Mouse (Mus musculus) hindbrain, embryonic 15.5 days (tissue): ENCODE data around the gene Nle1. TPM values are rescaled to one million over a fixed set of nuclear protein-coding genes. Genes with fewer than 3 reads are reported as not detected.
"Not testable (repeated sequence)": the region's sequence is repeated elsewhere in the genome, so short reads cannot be mapped to it uniquely, and the experiment has no call there.

ENCODE experiments used
- ATAC-seq: fragments of 200-750 bp; cut with Nextera tagmentation; 2 replicates; pipeline ENCODE4 v1.8.0; 2017; ENCODE audit warnings: low read depth, moderate number of reproducible peaks, moderate TSS enrichment; ENCODE audit not compliant: low FRiP score
- H3K27ac ChIP-seq: fragments of 300-500 bp; sonication (generic); replicated peaks from 2 replicates; pipeline ENCODE4 v1.5.1; 2015; ENCODE audit warnings: mild to moderate bottlenecking, inconsistent platforms
- H3K27me3 ChIP-seq: fragments of 300-500 bp; sonication (generic); 2 replicates; pipeline ENCODE4 v1.6.1; 2015; ENCODE audit warnings: control low read depth, inconsistent platforms
- H3K36me3 ChIP-seq: fragments of 300-500 bp; sonication (generic); 2 replicates; pipeline ENCODE4 v1.6.1; 2015; ENCODE audit warnings: control low read depth, inconsistent platforms
- H3K4me1 ChIP-seq: fragments of 300-500 bp; sonication (generic); replicated peaks from 2 replicates; pipeline ENCODE4 v1.6.1; 2015; ENCODE audit warnings: control low read depth, inconsistent platforms
- H3K4me2 ChIP-seq: fragments of 300-500 bp; sonication (generic); 2 replicates; pipeline ENCODE4 v1.6.1; 2015; ENCODE audit warnings: moderate library complexity, mild to moderate bottlenecking, inconsistent platforms
- H3K4me3 ChIP-seq: fragments of 300-500 bp; sonication (generic); 2 replicates; pipeline ENCODE4 v1.5.1; 2015; ENCODE audit warnings: mild to moderate bottlenecking, inconsistent platforms
- H3K9ac ChIP-seq: fragments of 300-500 bp; sonication (generic); 2 replicates; pipeline ENCODE4 v1.6.1; 2015; ENCODE audit warnings: inconsistent platforms
- H3K9me3 ChIP-seq: fragments of 300-500 bp; sonication (generic); 2 replicates; pipeline ENCODE4 v1.6.1; 2016; ENCODE audit warnings: control low read depth, inconsistent platforms
- WGBS: fragments of 180-500 bp; shearing (Covaris S2); methylation state at CpG from one replicate; pipeline ENCODE4 v1.1.7; 2015; 5-methylcytosine and 5-hydroxymethylcytosine counted together
- polyA plus RNA-seq: library from polyadenylated mRNA; unstranded; fragments of >200 nt; fragmentation: Nextera tagmentation; extraction: Ambion mirVana; gene quantifications from 2 replicates; pipeline ENCODE4 v1.2.1, GENCODE M21; 2015

Nle1 gene
- polyA plus RNA-seq, 1 experiment from 2014 or later, result 34.4 TPM

GRCm38 (mm10) chr11:82933186-82933585 is 25.0 kb upstream of the Nle1 start:
- Histone ChIP-seq H3K9me3 (no peaks in the 10 kb centered on the region), H3K36me3 (no peaks in the 10 kb centered on the region), H3K4me2 (peak overlapping the region; percentile 99), H3K4me3 (peak overlapping the region; percentile 50), H3K9ac (no peak overlapping the region), H3K27me3 (peaks cover 50% of the 10 kb centered on the region), H3K27ac (no peak overlapping the region), H3K4me1 (peaks cover 16% of the 10 kb centered on the region)
- 1% methylated on average over 29 of the region's 29 CpGs for WGBS
- no peak for ATAC-seq

GRCm38 (mm10) chr11:82931671-82932450 is 23.6 kb upstream of the Nle1 start:
- WGBS, result under 1% methylated on average over 112 of the region's 119 CpGs
- not testable (repeated sequence) for H3K27ac ChIP-seq, ATAC-seq, H3K9me3 ChIP-seq, H3K36me3 ChIP-seq
- peak overlapping the region; percentile 99 for H3K4me2 ChIP-seq
- peak overlapping the region; percentile 50 for H3K4me3 ChIP-seq
- peak overlapping the region; percentile 33; the same call in 1 of the 2 replicates for H3K9ac ChIP-seq
- peaks cover 53% of the 10 kb centered on the region for H3K27me3 ChIP-seq
- peaks cover 16% of the 10 kb centered on the region for H3K4me1 ChIP-seq

- H3K27ac ChIP-seq, ATAC-seq, H3K36me3 ChIP-seq, H3K9me3 ChIP-seq: not testable (repeated sequence)
- peaks cover 16% of the 10 kb centered on the region for H3K4me1 ChIP-seq
- peak overlapping the region; percentile 50 for H3K4me3 ChIP-seq
- peak overlapping the region; percentile 33; the same call in 1 of the 2 replicates for H3K9ac ChIP-seq
- H3K4me2 ChIP-seq, result peak overlapping the region; percentile 99
- WGBS, result under 1% methylated on average over 51 of the region's 63 CpGs
- peaks cover 46% of the 10 kb centered on the region for H3K27me3 ChIP-seq
These were observed 22.9 kb upstream of the Nle1 start for GRCm38 (mm10) chr11:82931161-82931560.

- H3K36me3 ChIP-seq, ATAC-seq, H3K9me3 ChIP-seq, H3K27ac ChIP-seq: not testable (repeated sequence)
- peak overlapping the region; percentile 99 for H3K4me2 ChIP-seq
- peaks cover 16% of the 10 kb centered on the region for H3K4me1 ChIP-seq
- H3K4me3 ChIP-seq, result peak overlapping the region; percentile 50
- peaks cover 39% of the 10 kb centered on the region for H3K27me3 ChIP-seq
- under 1% methylated on average over 82 of the region's 85 CpGs for WGBS
- peak overlapping the region; percentile 27; the same call in 1 of the 2 replicates for H3K9ac ChIP-seq
These were observed 22.3 kb upstream of the Nle1 start for GRCm38 (mm10) chr11:82930391-82930955.

GRCm38 (mm10) chr11:82929633-82929950 is 21.4 kb upstream of the Nle1 start:
- H3K4me3 ChIP-seq, result no peak overlapping the region
- no peak overlapping the region for H3K9ac ChIP-seq
- WGBS, result 51% methylated on average over 3 of the region's 3 CpGs
- H3K27ac ChIP-seq, result no peak overlapping the region
- ATAC-seq, result no peak
- peak overlapping the region; percentile 99 for H3K4me2 ChIP-seq
- H3K27me3 ChIP-seq, result peaks cover 36% of the 10 kb centered on the region
- peaks cover 16% of the 10 kb centered on the region for H3K4me1 ChIP-seq
- H3K36me3 ChIP-seq, result no peaks in the 10 kb centered on the region
- H3K9me3 ChIP-seq, result no peaks in the 10 kb centered on the region

GRCm38 (mm10) chr11:82928897-82929632 is 20.9 kb upstream of the Nle1 start:
- no peak overlapping the region for H3K4me2 ChIP-seq
- ATAC-seq, result no peak
- no peak overlapping the region for H3K9ac ChIP-seq
- H3K27me3 ChIP-seq, result peaks cover 30% of the 10 kb centered on the region
- H3K36me3 ChIP-seq, result no peaks in the 10 kb centered on the region
- H3K27ac ChIP-seq, result no peak overlapping the region
- no peaks in the 10 kb centered on the region for H3K9me3 ChIP-seq
- WGBS, result 30% methylated on average over 20 of the region's 20 CpGs
- H3K4me1 ChIP-seq, result peaks cover 16% of the 10 kb centered on the region
- H3K4me3 ChIP-seq, result no peak overlapping the region

- H3K27me3 ChIP-seq, result peaks cover 14% of the 10 kb centered on the region
- WGBS, result 87% methylated on average over 6 of the region's 6 CpGs
These were observed 15.7 kb upstream of the Nle1 start for GRCm38 (mm10) chr11:82923910-82924309.

GRCm38 (mm10) chr11:82921691-82922090 is 13.5 kb upstream of the Nle1 start:
- Histone ChIP-seq H3K27ac (no peak overlapping the region), H3K4me2 (no peak overlapping the region), H3K27me3 (peaks cover 10% of the 10 kb centered on the region; the same call in 1 of the 2 replicates), H3K4me3 (no peak overlapping the region), H3K4me1 (no peaks in the 10 kb centered on the region), H3K36me3 (no peaks in the 10 kb centered on the region), H3K9me3 (no peaks in the 10 kb centered on the region), H3K9ac (no peak overlapping the region)
- WGBS, result 81% methylated on average over 4 of the region's 4 CpGs
- no peak for ATAC-seq

More at GRCm38 (mm10) chr11:82923910-82924309, 15.7 kb upstream of the Nle1 start:
- not testable (repeated sequence) for H3K4me3 ChIP-seq, H3K4me1 ChIP-seq, H3K9ac ChIP-seq, ATAC-seq, H3K27ac ChIP-seq, H3K36me3 ChIP-seq, H3K9me3 ChIP-seq, H3K4me2 ChIP-seq

- Histone ChIP-seq H3K27me3 (peaks cover 10% of the 10 kb centered on the region; the same call in 1 of the 2 replicates), H3K4me2 (no peak overlapping the region), H3K4me3 (no peak overlapping the region), H3K9me3 (no peaks in the 10 kb centered on the region), H3K9ac (no peak overlapping the region), H3K27ac (no peak overlapping the region), H3K4me1 (no peaks in the 10 kb centered on the region), H3K36me3 (no peaks in the 10 kb centered on the region)
- no peak for ATAC-seq
- 72% methylated on average over 10 of the region's 10 CpGs for WGBS
These were observed 12.6 kb upstream of the Nle1 start for GRCm38 (mm10) chr11:82920768-82921167.

- H3K36me3 ChIP-seq, result no peaks in the 10 kb centered on the region
- ATAC-seq, result peak; percentile 68
- H3K27me3 ChIP-seq, result peaks cover 7% of the 10 kb centered on the region; the same call in 1 of the 2 replicates
- WGBS, result 10% methylated on average over 16 of the region's 16 CpGs
- H3K27ac ChIP-seq, result no peak overlapping the region
- no peak overlapping the region for H3K4me3 ChIP-seq
- H3K4me2 ChIP-seq, result peak overlapping the region; percentile 49
- H3K9me3 ChIP-seq, result no peaks in the 10 kb centered on the region
- H3K9ac ChIP-seq, result no peak overlapping the region
- no peaks in the 10 kb centered on the region for H3K4me1 ChIP-seq
These were observed 6.6 kb upstream of the Nle1 start for GRCm38 (mm10) chr11:82914711-82915352.

- Histone ChIP-seq H3K36me3 (no peaks in the 10 kb centered on the region), H3K27me3 (no peaks in the 10 kb centered on the region), H3K4me1 (peaks cover 12% of the 10 kb centered on the region), H3K9me3 (no peaks in the 10 kb centered on the region), H3K9ac (no peak overlapping the region), H3K4me3 (no peak overlapping the region), H3K27ac (no peak overlapping the region), H3K4me2 (no peak overlapping the region)
- ATAC-seq, result no peak
- WGBS, result 81% methylated on average over 11 of the region's 11 CpGs
These were observed 2.6 kb upstream of the Nle1 start for GRCm38 (mm10) chr11:82910679-82911389.
